Mouse (Mus musculus) T-helper 2 cell (primary cell): ENCODE results near the gene Soga1.

Experiments used
- in situ Hi-C: fragments of 300-600 bp; cut with MboI, MseI; formaldehyde crosslinking; loops from one replicate; pipeline ENCODE4 v1.15.1; 2025; ENCODE audit warnings: high pct_unique_total_duplicates

The Soga1 gene

DNA sequence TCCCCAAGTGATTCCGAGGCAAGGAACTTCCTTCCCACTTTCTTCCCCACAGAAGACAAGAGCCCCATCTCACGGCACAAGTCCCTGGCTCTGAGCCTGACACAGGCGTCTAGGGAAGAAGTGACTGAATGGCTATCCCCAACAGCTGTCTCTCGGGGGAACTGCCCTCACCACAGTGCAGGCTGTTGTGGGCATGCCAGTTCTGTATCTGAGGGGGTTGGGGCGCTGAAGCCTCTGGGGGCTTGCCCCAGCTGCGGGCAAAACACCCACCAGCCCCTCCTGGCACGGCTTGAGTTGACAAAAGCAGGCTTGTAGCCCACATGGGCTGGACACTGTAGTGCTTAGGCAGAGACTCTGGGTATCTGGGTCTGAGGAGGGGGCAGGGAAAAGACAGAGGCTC is 14.9 kb downstream of the Soga1 start:
- in situ Hi-C loops = no loop called here

DNA sequence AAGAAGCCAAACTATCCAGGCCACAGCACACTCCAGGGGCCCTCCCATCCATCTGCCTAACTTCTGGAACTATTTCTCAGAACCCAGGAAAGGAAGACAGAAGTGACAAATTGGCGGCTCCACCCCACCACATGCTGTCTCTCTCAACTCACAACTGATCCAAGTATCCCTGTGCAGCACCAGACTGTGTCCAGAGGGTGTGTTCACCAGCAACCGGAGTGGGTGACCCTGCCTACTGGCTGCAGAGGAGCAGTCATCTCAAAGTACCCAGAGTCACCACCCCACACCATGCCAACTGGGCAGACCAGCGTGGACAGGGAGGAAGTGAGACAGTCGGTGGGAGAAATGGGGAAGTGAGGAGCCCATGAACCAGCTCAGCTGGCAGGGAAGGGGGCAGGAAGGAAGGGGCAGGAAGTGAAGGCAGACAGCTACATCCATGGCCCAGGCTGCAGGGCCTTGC is 15.8 kb downstream of the Soga1 start:
- in situ Hi-C loops = no loop called here

DNA sequence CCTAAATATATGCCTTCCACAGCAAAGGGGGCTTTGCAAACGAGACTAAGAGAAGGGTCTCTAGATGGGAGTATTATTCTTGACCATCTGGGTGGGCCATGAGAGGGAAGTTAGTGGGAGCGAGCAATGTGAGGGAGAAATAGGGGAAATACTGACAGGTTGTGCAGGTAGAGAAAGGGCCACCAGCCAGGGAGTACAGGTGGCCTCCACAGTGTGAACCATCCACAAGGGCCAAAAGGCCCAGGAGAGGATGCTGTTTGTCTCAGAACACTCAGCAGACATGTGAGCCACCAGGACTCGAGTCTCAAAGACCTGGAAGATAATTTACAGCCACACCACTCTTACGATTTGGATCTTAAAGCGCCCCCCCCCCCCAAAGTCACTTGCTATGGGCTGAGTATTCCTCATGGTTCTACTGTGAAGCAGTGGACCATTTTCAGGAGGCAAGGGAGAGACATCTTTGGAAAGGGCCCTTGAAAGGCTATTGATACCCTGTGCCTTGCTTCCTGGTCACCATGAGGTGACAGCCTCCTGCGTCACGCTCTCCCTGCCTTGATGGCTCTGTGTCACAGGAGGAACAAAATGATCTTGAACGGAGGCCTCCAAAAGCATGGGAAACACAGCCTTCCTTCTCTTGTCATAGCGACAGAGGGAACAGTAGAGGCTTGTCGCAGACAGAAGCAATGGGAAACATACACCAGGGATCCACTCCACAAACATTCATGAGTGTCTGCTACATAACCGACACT is 18.3 kb downstream of the Soga1 start:
- in situ Hi-C loops = no loop called here

DNA sequence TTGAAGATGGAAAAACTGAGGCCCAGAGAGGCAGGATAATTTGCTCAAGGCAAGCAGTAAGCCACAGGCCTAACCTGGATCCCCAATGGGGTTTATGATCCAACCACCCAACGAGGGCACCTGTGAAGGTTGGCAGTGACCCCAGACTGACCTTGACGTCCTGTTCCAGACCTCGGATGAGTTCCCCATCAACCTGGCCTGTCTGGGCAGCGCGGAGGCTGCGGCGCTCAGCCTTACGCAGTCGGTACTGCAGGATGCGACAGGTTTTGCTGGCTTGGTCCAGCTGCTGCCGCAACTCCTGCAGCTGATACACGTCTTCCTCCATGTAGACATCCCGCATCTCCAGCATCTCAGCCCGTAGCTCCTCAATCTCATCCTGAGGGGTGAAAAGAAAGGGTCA is 19.0 kb downstream of the Soga1 start:
- in situ Hi-C loops = no loop called here

DNA sequence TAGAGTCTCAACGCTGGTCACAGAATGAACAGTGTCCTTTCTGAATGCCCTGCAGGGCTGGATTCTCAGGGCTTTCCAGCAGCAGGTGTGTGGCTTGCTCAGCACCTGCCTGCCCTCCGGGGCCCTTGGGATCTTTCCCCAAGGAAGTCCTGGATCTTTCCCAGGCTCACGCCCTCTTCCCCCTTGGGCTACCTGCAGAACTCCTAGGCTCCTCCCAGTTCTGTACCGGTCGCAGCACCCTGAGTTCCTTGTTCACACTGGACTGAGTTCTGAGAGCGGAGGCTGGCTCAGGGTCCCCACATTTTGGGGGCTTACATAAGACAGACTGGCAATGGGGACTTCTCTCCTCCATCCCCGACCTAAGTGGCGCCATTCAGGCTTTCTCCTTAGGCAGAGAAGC is 19.9 kb downstream of the Soga1 start:
- in situ Hi-C loops = no loop called here

DNA sequence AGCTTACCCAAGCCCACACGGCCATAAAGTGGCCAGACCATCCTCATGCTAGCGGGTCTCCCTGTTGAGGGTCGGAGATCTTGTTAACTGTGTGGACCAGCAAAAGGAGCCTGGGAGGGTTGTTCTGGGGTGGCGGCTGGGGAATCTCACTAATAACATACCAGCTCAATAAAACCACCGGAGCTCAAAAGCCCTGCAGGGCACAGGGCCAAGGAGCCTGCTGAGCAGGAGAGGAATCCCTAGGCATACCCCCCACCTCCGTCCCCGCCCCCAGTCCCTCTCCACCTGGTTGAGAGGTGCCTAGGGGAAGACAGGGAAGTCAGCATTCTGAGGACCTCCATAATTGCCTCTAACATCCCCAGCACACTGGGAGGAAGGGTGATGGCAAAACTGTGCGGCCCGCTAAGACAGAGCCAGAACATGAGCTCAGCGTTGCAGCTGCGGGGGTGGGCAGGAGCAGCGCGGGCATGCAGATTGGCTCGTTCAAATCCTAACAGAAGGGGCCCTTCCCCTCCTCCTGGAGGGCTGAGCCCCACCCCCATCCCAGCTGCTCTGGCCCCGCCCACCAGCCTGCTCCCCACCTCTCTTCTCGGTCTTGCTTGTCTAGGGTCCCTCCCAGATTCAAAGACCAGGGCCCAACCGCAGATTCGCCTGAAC is 20.6 kb downstream of the Soga1 start:
- in situ Hi-C loops = no loop called here

DNA sequence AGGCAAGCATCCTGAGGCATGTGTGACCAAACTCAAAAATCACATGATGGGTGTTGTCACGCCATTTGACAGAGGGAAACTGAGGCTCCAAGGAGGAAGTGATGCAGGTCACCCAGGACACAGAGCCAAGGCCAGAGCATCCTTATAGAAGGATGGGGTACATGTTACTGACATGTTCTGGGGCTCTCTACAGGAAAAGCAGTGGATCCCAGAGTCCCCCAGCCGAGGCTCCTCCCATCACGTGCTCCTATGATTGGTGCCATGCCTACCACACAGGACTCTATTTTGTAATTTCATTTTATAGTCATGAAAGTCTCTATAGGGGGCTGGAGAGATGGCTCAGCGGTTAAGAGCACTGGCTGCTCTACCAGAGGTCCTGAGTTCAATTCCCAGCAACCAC is 21.3 kb downstream of the Soga1 start:
- in situ Hi-C loops = no loop called here

DNA sequence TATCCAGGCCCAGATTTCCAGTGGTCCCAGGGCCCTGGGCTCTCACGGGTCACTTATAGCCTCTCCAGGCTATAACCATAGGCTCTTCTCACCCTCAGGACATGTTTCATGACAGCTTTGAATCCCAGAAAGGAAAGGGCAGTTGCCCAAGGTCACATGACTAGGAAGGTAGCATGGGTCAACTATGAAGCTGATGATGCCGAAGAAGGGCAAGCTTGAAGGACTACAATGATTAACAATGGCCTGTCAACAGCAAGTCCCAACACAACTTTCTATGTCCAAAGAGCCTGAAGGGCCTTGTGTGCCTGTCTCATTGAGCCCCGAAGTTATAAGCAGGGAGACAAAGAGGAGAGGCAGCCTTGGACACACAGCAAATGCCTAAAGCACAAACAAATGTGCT is 21.9 kb downstream of the Soga1 start:
- in situ Hi-C loops = no loop called here

DNA sequence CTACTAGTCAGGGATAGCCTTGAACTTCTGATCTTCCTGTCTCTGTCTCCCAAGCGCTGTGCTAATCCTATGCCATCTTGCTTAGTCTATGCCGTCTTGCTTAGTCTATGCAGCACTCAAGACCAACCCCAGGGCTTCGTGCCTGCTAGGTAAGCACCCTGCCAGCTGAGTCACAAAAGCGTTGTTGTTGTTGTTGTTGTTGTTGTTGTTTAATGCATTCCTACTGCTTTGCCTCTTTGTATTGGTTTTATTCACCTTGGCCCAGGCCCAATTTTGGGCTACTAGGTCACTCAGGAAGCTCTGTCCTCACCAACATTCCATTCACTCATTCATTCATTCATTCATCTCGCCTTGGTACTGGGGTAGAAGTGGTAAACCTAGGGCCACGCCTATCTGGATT is 23.3 kb downstream of the Soga1 start:
- in situ Hi-C loops = no loop called here

DNA sequence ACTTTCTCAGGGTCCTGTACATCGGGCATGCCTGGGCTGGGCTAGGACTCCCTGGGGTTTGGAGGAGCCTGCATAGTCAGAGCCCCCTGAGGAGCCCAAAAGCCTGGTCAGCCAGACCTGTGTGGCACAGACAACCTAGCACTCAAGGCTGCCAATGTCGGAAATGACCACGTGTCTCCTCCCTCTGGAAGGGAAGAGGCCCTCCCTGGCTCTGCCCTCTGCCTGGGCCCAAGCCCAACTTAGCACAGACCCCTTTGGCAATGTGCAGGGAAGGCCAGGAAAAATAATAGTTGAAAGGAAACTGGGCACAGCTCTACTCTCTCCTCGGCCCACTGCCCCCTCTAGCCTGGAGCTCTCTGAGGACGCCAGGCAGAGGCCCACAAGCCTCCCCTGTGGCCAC is 24.2 kb downstream of the Soga1 start:
- in situ Hi-C loops = no loop called here

DNA sequence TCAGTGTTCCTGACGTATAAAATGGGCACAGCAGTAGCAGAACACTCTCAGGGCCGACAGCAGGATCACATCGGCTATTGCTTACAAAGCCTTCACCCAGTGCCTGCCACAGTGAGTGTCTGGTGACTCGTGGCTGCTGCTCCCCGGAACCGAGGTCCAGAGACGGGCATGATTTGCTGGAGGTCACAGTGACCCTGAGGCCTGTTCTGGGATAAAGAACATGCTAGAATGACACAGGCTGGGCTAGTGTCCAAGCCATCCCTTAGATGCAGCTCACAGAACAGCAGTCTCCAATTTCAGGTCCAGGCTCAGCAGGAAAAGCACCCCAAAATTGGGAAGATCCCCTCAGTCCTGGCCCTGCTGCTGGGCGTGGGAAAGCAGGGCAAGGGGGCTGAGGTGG is 24.8 kb downstream of the Soga1 start:
- in situ Hi-C loops = no loop called here

DNA sequence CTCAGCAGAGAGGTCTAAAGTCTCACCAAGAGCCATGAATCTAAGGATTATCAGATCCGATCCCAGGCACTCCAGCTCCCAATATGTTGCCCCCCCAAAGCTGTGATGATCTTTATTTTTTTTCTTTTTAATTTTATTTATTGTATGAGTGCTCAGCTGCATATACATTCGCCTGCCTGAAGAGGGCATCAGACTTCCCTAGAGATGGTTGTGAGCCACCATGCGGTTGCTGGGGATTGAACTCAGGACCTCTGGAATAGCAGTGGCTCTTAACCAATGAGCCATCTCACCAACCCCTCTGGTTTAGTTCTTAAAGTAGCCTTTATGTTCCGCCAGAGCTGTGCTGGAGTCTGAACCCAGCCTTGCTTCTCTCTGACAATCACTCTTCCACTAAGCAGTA is 25.3 kb downstream of the Soga1 start:
- in situ Hi-C loops = no loop called here

DNA sequence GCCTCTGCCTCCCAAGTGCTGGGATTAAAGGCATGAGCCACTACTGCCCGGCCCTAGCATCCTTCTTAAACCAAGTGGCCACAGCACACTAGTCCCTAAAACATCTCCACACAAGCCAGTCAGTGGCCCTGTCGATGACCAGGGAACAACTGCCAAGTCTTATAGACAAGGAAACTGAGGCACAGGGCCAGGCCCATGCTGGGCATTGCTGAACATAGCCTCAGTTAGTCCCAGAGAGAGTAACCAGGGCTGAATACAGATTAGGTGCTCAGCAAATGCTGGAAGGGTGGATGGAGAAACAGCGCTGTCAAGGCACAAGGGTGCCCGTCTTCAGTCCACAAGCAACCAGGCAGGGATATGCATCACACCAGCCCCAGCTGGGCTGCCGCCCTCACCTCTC is 25.9 kb downstream of the Soga1 start:
- in situ Hi-C loops = no loop called here

DNA sequence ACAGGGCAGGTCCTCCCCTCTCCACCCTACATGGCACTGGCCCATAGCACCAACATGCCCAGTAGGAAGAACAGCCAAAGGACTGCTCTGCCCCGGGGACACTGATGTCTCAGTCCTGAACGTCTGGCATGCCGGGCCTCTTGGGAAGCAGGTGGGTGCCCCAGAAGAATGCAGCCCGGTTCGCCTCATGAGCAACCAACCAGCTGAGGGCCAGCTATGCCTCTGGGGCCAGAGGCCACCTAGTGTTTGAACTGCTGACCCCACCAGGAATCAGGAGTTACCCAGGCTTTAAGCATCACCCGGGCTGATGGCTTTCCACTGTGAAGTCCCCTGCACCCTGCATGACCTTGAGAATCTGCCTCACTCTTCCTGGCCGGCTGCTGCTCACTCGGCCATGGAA is 26.6 kb downstream of the Soga1 start:
- in situ Hi-C loops = no loop called here

DNA sequence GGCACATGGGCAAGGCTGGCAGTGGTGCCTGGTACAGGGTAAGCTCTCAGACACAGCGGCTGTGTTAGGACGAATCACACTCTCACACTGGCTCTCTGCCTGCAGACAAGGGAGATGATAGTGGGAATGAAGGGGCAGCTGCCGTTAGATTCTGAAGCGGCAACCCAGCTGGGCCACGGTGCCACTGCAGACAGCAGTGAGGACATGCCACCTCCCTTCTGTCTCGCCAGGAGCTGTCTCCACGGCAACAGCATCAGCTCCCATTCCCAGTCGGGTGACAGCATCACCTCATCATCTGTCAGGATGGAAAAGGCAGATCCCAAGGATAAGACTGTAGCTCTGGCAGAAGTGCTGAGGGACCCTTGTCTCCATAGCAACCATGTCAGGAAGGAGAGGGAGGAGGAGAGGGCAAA is 29.2 kb downstream of the Soga1 start:
- in situ Hi-C loops = no loop called here

DNA sequence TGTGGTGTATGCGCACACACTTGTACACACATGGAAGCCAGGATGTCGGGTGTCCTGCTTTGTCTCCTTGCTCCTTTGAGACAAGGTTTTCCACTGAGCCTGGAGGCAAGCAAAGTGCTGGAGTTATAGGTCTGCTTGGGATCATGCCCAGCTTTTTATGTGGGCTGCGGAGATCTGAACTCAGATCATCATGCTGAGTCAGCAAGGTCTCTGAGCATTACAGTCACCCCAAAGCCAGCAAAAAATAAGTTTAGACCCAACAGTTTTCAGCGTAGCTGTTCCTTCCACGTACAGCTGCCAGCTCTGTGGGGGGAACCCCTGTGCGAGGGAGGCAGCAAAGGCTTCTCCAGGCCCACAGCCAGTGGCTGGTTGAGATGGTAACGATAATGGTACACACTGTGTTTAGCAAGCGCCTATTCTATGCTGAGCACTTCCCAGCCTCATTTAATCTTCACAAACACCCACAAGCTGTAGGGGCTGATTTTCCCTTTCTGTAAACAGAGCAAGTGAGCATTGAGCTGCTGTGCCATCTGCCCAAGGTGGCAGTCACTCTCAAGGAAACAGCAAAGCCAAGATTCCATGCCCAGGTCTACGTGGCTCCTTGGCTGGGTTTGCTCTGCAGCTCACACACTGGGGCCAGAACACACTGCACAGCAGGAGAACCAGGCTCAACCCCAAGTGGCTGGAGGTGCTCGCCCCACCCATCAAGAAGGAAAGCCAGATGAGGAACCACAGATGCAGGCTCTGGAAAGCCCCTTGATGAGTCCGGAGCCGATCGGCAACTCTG is 30.5 kb downstream of the Soga1 start:
- in situ Hi-C loops = no loop called here

DNA sequence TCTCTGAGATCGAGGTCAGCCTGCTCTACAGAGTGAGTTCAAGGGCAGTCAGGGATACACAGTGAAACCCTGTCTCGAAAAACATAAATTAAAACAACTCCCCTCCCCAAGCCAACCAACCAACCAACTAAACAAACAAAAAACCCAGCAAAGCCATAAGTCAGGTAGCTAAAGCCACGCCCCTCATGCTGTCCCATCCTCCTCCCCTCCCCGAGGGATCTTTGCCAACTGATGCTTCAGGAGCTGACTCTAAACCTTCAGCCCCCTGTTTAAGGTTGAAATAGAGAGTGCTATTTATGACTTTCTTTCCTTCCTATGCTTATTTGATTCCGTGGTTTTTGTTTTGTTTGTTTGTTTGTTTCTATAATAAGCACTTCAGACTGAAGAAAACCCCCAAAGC is 32.1 kb downstream of the Soga1 start:
- in situ Hi-C loops = no loop called here

DNA sequence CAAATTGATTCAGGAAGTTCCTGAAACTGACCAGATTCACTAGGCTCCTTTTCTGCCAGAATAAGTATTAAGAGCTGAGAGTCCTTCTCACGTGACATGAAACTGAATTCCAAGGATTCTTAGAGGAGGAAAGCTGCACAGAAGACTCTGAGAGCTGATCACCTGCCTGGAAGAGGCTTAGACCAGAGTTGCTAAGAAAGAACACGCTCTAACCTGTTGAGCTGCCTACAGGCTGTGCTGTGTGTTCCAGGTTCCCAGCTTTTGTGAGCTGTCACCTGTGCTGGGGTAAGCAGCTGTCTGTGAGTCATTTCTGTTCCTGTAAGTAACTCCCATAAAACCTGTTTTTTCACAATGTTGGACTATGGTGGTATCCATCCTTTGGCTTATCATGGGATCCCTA is 33.1 kb downstream of the Soga1 start:
- in situ Hi-C loops = no loop called here

DNA sequence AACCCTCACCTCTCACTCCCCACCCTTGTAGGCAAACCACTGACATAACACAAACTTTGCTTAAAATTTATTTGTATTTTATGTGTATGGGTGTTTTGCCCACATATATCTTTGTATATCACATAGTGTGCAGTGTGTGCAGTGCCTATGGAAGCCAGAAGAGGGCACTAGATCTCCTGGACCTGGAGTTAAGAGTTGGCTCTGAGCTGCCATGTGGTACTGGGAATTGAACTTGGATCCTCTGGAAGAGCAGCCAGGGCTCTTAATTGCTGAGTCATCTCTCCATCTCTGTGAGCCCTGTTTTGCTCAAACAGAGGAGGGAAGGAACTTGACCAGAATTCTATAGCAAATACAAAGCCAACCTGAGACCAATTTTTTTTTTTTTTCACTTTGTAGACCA is 35.1 kb downstream of the Soga1 start:
- in situ Hi-C loops = no loop called here

DNA sequence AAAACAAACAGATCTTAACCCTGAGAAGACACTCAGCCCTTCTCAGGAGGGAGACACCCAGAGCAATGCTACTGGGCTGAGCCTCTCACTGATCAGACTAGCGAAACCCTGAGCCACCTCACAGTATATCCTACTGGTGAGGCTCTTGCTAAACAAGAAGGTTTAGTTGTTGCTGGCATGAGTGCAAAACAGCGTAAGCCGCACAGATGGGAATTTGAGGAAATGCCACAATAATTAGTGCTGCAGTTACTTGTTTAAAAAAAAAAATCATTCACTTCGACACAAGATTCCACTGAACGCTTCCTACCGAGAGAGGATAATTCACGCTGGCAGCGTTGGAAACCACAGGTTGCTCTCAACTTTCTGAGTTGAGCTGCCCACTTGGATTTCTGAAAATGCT is 35.5 kb downstream of the Soga1 start:
- in situ Hi-C loops = no loop called here

DNA sequence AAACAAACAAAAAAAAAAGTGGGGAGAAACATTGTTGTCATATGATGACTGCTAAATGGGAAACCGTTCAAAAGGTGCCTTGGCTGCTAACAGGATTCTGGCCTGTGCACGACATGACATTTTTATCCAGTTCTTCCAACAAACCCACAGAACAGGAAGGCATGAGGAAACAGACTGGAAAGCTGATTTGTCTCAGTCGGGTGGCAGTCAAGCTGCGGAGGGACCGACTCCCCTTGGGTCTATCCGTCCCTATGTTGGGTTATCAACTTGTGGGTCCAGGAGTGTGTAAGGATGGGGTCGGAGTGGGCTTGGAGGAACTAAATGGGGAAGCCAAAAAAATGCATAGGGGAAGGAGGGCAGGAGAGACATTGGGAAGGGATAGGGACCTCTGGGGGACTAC is 37.6 kb downstream of the Soga1 start:
- in situ Hi-C loops = no loop called here

DNA sequence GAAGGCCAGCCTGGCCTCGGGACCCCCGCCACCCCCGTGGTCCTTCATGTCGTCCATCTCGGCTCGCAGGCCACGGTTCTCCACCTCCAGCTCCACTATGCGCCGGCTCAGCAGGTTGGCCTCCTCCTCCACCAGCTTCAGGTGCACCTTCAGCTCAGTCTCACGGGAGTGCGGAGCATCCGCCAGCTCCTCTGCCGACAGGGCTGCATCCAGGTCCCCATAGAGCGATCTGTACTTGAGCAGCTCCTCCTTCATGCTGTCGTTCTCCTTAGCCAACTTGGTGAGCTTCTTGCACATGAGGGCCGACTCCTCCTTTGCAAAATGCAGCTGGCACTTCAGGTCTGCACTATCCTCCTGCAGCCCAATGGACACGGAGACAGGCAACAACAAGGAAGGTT is 38.4 kb downstream of the Soga1 start:
- in situ Hi-C loops = no loop called here
